Mouse (Mus musculus) fat pad, adult 2 months (tissue): ENCODE results near the gene Cd79b.

Experiments used
- DNase-seq: peaks from one replicate; pipeline ENCODE4 v3.0.0-alpha.2; 2011; ENCODE audit warnings: low read depth, low spot score; ENCODE audit errors: extremely low read depth

Cd79b gene

DNA sequence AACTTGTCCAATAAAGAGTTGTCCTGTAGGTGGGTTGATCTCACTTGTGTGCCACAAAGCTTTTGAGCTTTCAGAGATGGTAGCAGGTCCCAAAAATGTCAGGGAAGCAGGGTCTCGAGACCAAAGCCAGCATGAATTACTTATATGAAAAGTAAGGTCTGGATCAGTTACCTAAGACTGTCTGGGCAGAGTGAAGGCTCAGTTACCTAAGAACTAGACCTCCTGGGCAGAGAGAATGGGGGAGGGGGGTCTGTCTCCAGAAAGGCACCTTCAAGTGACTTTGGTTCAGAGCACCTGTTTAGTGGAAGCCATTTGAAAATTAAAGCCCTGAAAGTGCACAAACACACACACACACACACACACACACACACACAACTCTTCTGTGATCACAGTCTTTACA is 40.2 kb downstream of the Cd79b start:
- DNase-seq: no peak

DNA sequence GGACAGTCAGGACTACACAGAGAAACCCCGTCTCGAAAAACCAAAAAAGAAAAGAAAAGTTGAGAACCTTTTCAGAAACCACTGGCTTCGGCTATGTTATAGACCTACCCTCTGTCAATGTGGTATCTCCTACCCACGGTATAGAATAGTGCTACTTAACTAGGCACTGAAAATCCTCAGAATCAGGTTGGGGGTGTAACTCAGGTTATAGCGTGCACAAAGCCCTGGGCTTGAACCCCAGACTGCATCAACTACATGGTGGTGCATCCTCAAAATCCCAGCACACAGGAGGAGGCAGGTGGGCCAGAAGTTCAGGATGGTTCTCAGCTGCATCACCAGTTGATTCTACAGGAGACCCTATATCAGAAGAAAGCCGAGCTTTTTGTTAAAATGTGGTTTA is 40.8 kb downstream of the Cd79b start:
- no peak for DNase-seq

DNA sequence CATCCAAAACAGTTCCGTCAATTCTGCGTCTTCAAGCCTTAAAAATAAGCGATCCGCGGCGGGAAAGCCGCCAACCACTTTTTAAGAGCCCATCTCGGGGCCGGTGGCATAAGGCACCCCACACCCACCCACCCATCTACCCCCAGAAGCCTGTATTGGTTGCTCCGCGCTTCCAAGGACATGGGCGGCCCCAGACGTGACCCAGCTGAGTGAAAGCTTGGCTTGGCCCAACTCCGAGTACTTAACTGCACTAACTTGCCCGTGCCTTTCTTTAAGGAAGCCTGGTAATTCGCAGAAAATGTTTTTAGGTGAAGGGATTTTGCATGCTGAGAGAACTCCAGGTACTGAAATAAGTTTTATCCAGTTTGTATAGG is 41.3 kb downstream of the Cd79b start:
- no peak for DNase-seq

DNA sequence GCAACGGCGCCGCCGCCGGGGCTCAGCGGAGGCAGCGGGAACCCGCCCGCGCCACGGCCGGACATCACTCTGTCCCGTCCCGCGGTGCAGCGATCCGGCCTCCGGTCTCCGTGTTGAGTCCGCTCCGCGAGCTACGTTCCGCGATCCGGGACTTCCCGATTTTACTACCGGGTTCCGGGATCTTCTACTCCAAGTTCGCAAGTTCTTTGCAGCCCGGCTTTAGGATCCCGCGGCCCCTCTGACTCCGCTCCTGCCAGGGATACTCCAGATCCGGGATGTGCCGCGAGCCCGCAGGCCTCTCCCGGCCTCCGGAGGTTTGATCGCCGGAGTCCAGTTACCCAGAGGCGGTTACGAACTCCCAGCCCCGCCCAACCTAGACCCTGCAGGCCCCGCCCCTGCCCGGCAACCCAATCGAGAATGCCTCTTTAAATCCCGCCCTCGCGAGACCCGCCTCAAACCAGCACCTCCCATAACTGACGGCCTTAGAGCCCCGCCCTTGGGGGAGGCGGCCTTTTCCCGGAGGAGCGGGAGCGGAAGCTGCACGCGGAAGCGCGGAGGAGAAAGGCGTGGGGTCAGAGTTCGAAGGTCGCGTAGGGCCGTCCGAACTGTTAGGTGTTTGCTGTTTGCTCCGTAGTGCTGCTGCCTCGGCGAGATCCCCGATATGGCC is 41.8 kb downstream of the Cd79b start, which contains the start of gene Smarcd2:
TSS of gene Smarcd2 (minus strand) at position 329 of the 667 bp plus-strand sequence.
- peak; percentile 82 for DNase-seq

GRCm38 (mm10) chr11:106271794-106272643 is 42.5 kb downstream of the Cd79b start:
- DNase-seq: no peak

GRCm38 (mm10) chr11:106271131-106271793 is 43.3 kb downstream of the Cd79b start:
- no peak for DNase-seq

DNA sequence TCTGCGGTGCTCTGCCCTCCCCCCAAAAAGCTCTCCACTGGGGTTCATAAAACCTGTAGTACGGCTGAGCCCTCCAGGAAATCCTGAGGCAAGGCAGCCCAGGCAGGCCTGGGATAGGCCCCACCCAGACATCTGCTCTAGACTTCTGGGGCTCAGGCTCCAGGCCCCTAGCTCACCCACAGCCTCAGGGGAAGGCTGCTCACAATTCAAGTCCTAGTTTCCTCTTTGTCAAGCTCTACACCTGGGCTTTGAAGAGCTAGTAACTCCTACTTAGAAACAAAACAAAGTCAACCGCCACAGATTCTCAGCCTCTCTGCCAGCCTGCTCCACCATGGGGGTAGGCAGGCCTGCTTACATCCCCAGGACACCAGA is 45.5 kb downstream of the Cd79b start:
- DNase-seq: no peak

- DNase-seq: peak; percentile 68
These were observed 46.1 kb downstream of the Cd79b start for GRCm38 (mm10) chr11:106268326-106269059.

DNA sequence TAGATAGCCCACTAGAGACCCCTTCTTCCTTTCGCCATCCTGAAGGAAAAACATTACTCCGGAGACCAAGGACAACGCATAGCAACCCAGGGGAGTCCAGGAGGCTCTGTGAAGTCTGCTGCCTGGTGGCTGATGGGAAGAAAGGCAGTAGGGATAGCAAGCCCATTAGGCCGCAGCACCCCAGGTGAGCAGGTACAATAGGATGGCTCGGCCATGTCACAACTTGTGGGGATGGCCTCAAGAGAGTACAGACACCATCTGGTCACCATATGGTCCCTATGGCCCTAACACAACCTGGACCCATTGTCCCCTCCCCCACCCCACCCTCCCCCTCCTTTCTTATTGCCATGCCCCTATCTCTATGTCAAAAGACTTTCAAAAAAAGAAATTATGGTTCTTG is 46.7 kb downstream of the Cd79b start:
- no peak for DNase-seq

DNA sequence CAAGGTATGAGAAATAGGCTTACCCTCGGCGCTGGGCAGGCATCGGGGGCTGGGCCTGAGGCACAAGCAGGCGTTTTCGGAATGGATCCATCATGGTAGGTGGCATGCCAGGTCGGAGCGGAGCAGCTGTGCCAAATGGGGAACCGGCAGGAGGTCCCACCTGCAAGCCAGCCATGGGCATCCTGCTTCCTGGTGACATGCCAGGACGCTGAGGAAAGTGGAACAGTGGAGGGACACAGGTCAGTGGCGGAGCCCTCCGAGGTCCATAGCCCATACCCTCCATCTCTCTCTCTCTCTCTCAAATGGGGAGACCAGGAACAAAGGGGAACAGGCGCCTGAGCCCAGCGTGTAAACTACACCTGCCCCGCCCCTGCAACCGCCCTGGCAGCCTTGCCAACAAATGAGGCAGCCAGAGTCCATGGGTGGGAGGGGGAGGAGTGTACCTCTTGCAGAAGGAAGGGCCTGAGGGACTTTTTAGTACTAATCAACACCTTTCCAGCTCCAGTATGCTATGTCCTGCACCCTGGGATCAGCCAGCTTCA is 47.2 kb downstream of the Cd79b start:
- DNase-seq: peak; percentile 57

DNA sequence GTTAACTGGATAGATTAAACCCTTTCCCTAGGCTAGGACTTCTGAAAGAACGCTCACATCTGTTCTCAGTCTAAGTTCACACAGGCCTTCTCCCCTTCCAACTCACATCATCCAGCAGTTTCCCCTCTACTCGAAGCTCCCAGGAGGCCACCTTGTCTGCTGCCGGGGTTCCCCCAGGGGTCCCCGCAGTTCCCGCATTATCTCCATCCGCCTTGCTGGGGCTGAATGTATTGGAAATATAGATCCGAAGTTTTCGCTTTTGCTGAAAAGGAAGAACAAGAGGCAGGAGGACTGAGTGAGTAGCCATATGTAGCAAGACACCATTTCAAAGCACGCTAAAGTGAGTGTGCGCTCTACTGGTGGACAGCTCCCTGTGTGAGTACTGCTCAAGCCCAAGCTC is 48.1 kb downstream of the Cd79b start:
- no peak for DNase-seq

- no peak for DNase-seq
These were observed 49.0 kb downstream of the Cd79b start for GRCm38 (mm10) chr11:106265570-106265969.

- DNase-seq: no peak
These were observed 49.6 kb downstream of the Cd79b start for GRCm38 (mm10) chr11:106264988-106265387.

DNA sequence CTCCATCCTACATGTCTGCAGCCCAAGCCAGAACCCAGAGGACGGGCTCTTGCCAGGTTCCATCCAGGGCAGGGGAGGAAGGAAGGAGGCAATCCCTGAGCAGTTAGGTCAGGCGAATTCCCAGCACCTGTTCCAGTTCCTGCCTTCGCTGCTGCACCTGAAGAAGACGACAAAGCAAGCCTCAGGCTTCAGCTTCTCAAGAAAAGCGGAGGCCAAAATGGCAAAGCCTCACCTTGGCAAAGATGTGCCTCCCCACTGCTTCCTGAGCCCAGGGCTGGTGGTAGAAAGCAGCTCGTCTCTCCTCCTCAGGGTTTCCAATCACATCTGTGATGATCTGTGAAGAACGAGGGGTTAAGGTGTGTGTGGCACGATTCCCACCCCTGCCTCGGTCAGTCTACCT is 50.6 kb downstream of the Cd79b start:
- DNase-seq: no peak
